Mouse (Mus musculus) small intestine, adult 2 months (tissue): ENCODE measurements around the gene Itpr3. TPM values are rescaled to one million over a fixed set of nuclear protein-coding genes. Genes with fewer than 3 reads are reported as not detected.

Experiments used
- H3K27ac ChIP-seq: fragments of 200-500 bp; 2 replicates; pipeline ENCODE4 v1.5.1; 2012; ENCODE audit warnings: low read depth, low read length, control low read depth, inconsistent platforms; ENCODE audit not compliant: insufficient read depth
- H3K27me3 ChIP-seq: fragments of 200-500 bp; 2 replicates; pipeline ENCODE4 v1.6.1; 2012; ENCODE audit warnings: mild to moderate bottlenecking, moderate library complexity, low read length, inconsistent platforms; ENCODE audit not compliant: control insufficient read depth, insufficient read depth
- H3K36me3 ChIP-seq: fragments of 200-500 bp; 2 replicates; pipeline ENCODE4 v1.6.1; 2012; ENCODE audit warnings: mild to moderate bottlenecking, low read length, control low read depth, inconsistent platforms; ENCODE audit not compliant: control insufficient read depth, insufficient read depth
- H3K4me1 ChIP-seq: fragments of 200-500 bp; 2 replicates; pipeline ENCODE4 v1.6.1; 2012; ENCODE audit warnings: low read length, inconsistent platforms, mixed read lengths; ENCODE audit not compliant: control insufficient read depth, insufficient read depth, insufficient read length
- H3K4me3 ChIP-seq: fragments of 200-500 bp; 2 replicates; pipeline ENCODE4 v1.5.1; 2012; ENCODE audit warnings: low read depth, mild to moderate bottlenecking, control low read depth, inconsistent platforms, low read length, moderate library complexity
- CTCF ChIP-seq: fragments of 200-500 bp; IDR thresholded peaks from 2 replicates; pipeline ENCODE4 v1.5.1; 2012; ENCODE audit warnings: low read depth, mild to moderate bottlenecking, control low read depth, inconsistent platforms, low read length, moderate library complexity, mixed read lengths; ENCODE audit not compliant: insufficient replicate concordance, insufficient read length; ENCODE audit errors: extremely low read depth
- POLR2A ChIP-seq: fragments of 200-500 bp; IDR thresholded peaks from 2 replicates; pipeline ENCODE4 v1.6.1; 2012; ENCODE audit warnings: low read depth, mild to moderate bottlenecking, control low read depth, inconsistent platforms, low read length, moderate library complexity
- WGBS: fragments of 180-500 bp; shearing (Covaris S2); methylation state at CpG from one replicate; pipeline ENCODE4 v1.1.7; 2018; 5-methylcytosine and 5-hydroxymethylcytosine counted together
- polyA plus RNA-seq: library from polyadenylated mRNA; depleted of rRNA; stranded (reverse); fragments of >200 nt; gene quantifications from 2 replicates; pipeline ENCODE4 v1.2.3, GENCODE M21; 2012

Gene Itpr3
- polyA plus RNA-seq, 1 experiment = 66.7 TPM

GRCm38 (mm10) chr17:27090068-27090467 lies 33.0 kb downstream of the Itpr3 start:
- TF ChIP-seq CTCF (no peak), POLR2A (no peak)
- Histone ChIP-seq H3K27me3 (no peaks in the 10 kb centered on the region), H3K4me3 (no peak overlapping the region), H3K4me1 (peaks cover 4% of the 10 kb centered on the region; the same call in 1 of the 2 replicates), H3K36me3 (peaks cover 68% of the 10 kb centered on the region), H3K27ac (no peak overlapping the region)
- WGBS = 65% methylated on average over 9 of the region's 9 CpGs

GRCm38 (mm10) chr17:27095690-27096089 lies 38.6 kb downstream of the Itpr3 start:
- H3K4me1 ChIP-seq = no peaks in the 10 kb centered on the region
- peaks cover 76% of the 10 kb centered on the region for H3K36me3 ChIP-seq
- H3K4me3 ChIP-seq = no peak overlapping the region
- H3K27me3 ChIP-seq = no peaks in the 10 kb centered on the region
- no peak overlapping the region for H3K27ac ChIP-seq
- TF ChIP-seq CTCF (no peak), POLR2A (no peak)
- WGBS = 52% methylated on average over 13 of the region's 13 CpGs

GRCm38 (mm10) chr17:27101675-27102074 lies 44.6 kb downstream of the Itpr3 start:
- TF ChIP-seq POLR2A (no peak), CTCF (no peak)
- H3K27me3 ChIP-seq = no peaks in the 10 kb centered on the region
- peaks cover 72% of the 10 kb centered on the region for H3K36me3 ChIP-seq
- no peak overlapping the region for H3K27ac ChIP-seq
- H3K4me1 ChIP-seq = no peaks in the 10 kb centered on the region; the same call in 1 of the 2 replicates
- WGBS = 86% methylated on average over 5 of the region's 5 CpGs
- H3K4me3 ChIP-seq = no peak overlapping the region

GRCm38 (mm10) chr17:27105698-27106470 lies 48.8 kb downstream of the Itpr3 start:
- H3K36me3 ChIP-seq = peaks cover 62% of the 10 kb centered on the region
- TF ChIP-seq POLR2A (no peak), CTCF (no peak)

GRCm38 (mm10) chr17:27106745-27107144 lies 49.6 kb downstream of the Itpr3 start:
- TF ChIP-seq POLR2A = no peak
- peak; percentile 37; the same call in 1 of the 2 replicates for TF ChIP-seq CTCF
- peaks cover 4% of the 10 kb centered on the region for H3K4me1 ChIP-seq
- no peak overlapping the region for H3K27ac ChIP-seq
- WGBS = 87% methylated on average over 9 of the region's 9 CpGs
- H3K36me3 ChIP-seq = peaks cover 63% of the 10 kb centered on the region
- no peaks in the 10 kb centered on the region for H3K27me3 ChIP-seq
- no peak overlapping the region for H3K4me3 ChIP-seq

More at GRCm38 (mm10) chr17:27105698-27106470, 48.8 kb downstream of the Itpr3 start:
- Histone ChIP-seq H3K27ac (no peak overlapping the region), H3K4me1 (peaks cover 4% of the 10 kb centered on the region), H3K4me3 (no peak overlapping the region), H3K27me3 (no peaks in the 10 kb centered on the region)
- 57% methylated on average over 10 of the region's 18 CpGs for WGBS

- H3K4me1 ChIP-seq = peaks cover 4% of the 10 kb centered on the region; the same call in 1 of the 2 replicates
- H3K27me3 ChIP-seq = no peaks in the 10 kb centered on the region
- WGBS = 45% methylated on average over 6 of the region's 6 CpGs
- TF ChIP-seq CTCF (no peak), POLR2A (no peak)
- no peak overlapping the region for H3K27ac ChIP-seq
- H3K4me3 ChIP-seq = no peak overlapping the region
- peaks cover 64% of the 10 kb centered on the region for H3K36me3 ChIP-seq
Observed at GRCm38 (mm10) chr17:27107936-27108335, 50.8 kb downstream of the Itpr3 start.

GRCm38 (mm10) chr17:27110072-27110471 lies 53.0 kb downstream of the Itpr3 start:
- WGBS = 82% methylated on average over 7 of the region's 7 CpGs
- Histone ChIP-seq H3K36me3 (peaks cover 66% of the 10 kb centered on the region), H3K27ac (no peak overlapping the region), H3K27me3 (no peaks in the 10 kb centered on the region), H3K4me1 (peaks cover 4% of the 10 kb centered on the region; the same call in 1 of the 2 replicates), H3K4me3 (no peak overlapping the region)
- no peak for TF ChIP-seq POLR2A
- no peak for TF ChIP-seq CTCF
